Mouse (Mus musculus) spleen, adult 12 weeks (tissue): ENCODE results near the gene Mxd1.

ENCODE experiments used
- DNase-seq: peaks from one replicate; pipeline ENCODE4 v3.0.0; 2022; ENCODE audit warnings: low spot score

Mxd1 gene

GRCm38 (mm10) chr6:86646143-86646542 is 22.8 kb downstream of the Mxd1 start:
- DNase-seq = no peak

- DNase-seq = no peak
Observed at GRCm38 (mm10) chr6:86645551-86645950, 23.4 kb downstream of the Mxd1 start.

DNA sequence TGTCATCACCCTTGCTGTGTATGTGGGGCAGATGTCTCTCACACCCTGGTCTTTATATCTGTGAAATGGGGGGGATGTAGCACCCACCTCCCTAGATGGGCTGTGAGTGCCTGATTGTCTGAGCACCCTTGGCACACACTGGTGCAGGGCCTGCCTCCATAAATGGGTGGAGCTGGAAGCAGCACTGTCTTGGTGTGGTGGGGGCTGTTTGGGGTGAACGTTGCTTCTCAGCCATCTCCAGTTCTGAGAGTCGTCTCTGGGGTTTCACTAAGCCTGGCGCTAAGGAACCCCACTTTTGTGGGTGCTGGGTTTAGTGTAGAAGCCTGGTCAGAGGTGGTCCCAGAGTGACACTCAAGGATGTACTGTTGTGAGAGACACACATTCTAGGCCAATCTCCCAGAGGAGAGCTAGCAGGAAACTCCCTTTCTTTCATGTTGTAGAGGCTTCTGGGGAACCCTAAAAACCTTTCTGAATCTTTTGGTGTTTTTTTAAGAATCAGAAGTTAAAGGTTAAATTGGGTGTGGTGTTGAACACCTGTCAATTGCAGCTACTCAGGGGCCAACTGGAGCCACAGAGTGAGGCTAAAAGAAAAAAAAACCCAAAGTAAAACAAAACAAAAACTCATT is 24.1 kb downstream of the Mxd1 start:
- no peak for DNase-seq

GRCm38 (mm10) chr6:86641716-86642115 is 27.2 kb downstream of the Mxd1 start:
- no peak for DNase-seq

DNA sequence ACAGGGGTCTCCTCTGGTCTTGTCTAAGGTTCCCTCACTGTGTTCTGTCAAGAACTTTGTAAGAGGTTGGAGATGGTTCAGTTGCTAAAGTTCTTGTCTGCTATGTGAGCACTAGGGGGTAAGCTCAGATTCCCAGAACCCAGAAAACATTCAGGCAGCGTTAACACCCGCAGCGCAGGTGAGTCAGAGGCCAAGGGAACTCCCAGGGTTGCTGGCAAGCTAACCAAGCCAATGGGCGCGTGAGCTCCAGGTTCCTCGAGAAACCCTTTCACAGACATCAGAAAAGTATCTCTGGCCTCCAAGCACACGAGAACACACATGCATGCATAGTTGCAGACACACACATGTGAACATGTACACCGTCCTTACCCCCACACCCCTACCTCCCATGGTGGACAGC is 28.2 kb downstream of the Mxd1 start:
- DNase-seq = no peak

DNA sequence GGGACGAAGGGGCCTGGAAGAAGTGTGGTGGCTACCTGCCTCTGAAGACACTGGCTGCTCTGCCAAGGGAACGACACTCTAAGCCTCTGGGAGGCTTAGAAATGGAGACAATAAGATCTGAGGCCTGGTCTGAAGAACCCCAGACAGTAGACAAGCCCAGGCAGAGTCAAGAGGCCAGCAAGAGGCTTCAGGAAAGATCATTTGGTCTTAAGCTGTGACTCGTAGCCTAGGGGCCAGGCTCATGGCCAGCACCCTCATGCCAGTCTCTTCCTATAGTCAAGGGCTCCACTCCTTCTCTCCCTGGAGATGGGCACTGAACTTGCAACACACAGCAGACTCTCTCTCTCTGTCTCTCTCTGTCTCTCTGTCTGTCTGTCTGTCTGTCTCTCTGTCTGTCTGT is 28.8 kb downstream of the Mxd1 start:
- no peak for DNase-seq

DNA sequence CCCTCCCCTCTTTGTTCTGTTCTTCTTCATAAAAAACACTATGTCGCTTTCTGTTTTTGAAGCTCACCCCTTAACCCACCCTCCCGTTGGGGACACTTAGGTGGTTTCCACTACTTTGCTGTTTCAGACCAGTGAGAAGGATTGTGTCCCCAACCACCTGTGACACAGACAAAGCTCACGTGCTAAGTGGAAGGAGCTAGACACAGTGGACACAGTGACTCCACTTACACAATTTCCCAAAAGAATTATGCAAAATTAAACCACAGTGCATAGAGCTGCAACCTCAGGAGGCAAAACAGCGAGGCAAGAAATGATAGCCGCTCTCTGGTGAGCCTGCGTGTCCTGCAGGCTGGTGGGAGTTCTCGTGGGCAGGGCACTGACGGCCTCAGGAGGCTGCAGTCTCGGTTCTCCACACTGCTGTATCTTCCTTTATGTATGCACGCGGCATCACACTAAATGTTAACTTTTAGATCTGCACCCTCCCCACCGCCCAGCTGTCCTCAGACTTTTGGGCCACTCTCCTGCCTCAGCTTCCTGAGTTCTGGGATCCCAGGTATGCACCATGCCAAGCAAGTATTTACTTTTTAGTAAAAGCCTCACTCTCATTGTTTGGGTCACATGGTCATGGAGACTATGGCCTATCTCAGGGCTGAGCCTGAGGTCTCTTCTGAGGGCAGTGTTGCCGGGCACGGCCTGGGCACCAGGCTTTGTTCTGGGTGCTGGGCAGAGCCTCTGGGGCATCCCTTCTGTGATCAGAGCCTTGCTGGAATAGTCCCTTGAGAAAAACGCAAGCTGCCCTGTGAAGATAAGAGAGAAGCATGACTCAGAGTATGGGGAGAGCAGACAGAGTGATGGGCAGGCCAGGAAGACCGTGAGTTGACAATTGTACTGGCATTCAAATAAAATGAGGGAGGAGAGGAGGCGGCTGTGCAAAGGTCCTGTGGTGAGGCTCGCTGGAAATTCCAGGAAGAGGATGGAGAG is 29.5 kb downstream of the Mxd1 start:
- peak; percentile 71 for DNase-seq

- no peak for DNase-seq
Observed at GRCm38 (mm10) chr6:86638434-86638833, 30.5 kb downstream of the Mxd1 start.

- no peak for DNase-seq
Observed at GRCm38 (mm10) chr6:86637860-86638259, 31.1 kb downstream of the Mxd1 start.

DNA sequence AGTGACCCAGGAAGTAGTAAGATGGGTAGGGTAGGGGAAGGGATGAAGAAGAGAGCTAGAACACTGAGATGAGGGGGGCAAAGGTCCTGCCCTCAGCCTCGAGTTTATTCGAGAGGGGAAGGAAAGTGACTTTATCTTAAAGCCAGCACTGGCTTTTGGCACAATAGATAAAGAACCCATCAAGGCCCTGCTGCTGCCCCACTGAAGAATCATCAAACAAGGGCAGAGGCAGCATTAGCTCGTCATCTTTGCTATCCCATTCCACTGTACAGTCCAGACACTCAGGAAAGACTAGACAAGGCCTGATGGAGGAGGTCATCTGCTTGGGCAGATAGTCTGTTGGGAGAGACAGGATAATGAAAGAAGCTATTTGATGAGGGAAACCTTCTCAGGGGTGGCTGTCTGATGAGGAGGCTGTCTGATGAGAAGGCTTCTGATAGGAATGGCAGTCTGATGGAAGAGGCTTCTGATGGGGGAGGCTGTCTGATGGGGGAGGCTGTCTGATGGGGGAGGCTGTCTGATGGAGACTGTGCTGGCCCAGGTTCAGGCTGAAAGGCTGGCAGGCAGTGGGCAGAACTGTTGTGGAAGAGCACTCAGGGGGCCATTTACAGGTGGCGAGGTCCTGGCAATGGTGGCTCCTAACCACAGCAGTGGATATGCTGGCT is 31.7 kb downstream of the Mxd1 start:
- peak; percentile 49 for DNase-seq

DNA sequence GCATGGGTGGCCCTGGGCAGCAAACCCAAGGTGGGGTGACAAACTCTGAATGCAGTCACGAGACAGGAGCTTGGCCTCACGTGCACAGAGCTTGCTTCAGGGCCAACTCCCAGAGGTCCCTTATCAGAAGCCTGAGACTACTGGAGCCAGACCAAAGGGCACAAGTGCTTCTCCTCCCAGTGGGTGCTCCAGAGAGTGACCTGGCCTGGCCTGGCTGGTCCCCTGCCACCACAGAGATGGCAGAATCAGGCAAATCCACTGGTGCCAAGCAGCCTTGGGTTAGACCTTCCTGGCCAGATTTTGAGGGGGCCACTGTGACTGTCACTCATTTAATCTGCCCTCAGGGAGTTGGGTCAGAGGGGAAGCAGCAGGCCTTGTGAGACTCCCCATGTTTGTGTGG is 32.5 kb downstream of the Mxd1 start:
- DNase-seq = peak; percentile 50

DNA sequence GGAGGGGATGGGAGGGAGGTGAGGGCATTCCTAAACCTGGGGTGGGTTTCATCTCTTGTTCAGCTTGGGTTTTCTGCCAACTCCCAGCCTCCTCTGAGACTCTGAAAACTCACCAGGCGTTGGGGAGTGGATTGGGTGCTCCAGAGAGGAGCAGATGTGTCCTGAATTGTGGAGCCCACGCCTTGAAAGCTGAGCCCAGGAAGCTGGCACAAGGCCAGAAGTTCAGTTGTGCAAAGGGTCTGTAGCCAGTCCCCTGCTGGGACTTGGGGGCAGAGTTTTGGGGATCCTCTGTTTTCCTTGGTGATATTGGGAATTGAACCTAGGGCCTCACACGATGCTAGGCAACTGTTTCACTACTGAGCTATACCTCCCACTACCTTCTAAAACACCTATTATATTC is 38.8 kb downstream of the Mxd1 start:
- DNase-seq = no peak

- no peak for DNase-seq
Observed at GRCm38 (mm10) chr6:86627946-86628345, 41.0 kb downstream of the Mxd1 start, which contains the start of gene Asprv1. Gene Asprv1, plus strand, starts transcription at chr6:86628164.

DNA sequence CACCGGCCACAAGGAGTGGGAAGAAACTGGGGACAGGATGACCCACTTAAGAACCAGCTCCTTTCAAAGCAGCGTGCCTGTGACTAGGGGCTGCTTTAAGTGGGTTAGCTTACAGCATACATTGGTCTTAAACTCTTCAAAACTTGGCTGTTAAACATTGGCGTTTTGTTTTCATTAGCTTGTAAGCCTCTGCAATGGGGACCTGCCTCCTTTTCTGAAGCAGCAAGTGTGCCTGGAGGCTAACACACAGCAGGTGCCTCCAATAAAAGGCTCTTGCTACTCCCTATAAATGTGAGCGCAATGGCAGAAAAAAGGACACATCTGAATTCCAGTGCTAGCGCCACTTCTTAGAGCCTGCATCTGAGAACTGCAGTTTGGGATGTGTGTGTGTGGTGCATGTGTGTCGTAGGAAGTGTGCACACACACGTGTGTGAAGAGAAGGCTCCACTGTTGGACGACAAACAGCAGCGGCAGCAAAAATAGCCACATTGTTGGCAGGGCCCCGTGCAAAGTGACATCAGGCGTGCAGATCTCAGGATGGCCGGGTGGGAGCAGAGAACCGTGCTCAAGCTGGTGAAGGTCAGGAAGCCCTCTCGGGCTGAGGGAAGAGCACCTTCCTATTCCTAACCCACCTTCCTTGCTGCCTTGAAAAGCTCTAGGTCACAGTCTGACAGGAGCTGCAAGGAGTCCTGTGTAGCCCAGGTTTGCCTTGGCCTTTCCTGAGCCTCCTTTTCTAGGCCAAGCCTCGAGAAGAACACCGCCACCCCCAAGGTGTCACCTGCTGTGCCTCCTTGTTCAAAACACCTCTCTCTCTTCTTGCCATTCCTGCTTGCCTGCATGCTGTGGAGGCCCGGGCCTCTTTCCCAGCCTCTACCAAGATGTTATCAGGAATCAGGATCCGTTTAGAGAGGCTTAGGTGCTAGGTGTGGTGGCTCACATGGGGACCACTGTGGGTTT is 44.6 kb downstream of the Mxd1 start:
- DNase-seq = no peak

GRCm38 (mm10) chr6:86623201-86623600 is 45.8 kb downstream of the Mxd1 start:
- DNase-seq = no peak

- no peak for DNase-seq
Observed at GRCm38 (mm10) chr6:86615301-86615700, 53.7 kb downstream of the Mxd1 start.

DNA sequence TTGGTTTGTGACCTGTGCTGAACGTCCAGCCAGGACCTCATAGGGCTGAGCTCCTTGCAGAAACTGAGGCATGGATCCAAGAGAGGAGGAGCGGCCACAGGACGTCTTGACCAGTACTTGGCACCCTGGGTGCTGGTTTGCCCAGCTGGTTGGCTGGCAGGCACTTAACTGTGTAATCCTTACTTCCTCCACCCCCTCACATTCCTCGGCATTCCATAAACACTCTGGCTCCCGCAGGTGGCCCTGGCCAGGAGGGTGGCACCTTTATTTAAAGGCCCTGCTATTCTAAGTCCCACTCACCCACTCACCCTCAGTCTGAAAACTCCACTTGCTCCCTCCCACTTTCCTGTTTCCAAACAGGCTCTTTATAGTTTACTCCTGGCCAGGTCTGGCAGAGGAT is 58.2 kb downstream of the Mxd1 start:
- no peak for DNase-seq

- no peak for DNase-seq
Observed at GRCm38 (mm10) chr6:86609235-86609634, 59.7 kb downstream of the Mxd1 start.

DNA sequence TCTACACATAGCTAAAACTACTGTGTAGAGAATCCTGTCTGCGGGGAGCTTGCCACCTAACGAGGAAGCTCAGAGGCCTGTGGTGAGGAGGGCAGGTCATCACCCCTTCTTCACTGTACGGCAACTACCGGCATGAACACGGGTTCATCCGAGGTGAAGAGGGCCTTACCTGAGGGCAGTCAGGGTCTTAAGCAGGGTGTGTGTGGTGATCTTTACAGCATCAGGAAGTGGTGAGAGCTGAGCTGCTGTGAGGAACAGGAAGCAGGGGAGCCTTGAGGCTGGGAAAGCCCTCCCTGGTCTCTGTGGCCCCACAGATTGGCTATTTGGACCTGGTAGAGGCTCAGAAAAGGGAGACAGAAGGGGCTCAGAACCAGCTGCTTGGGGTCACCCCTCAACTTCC is 61.5 kb downstream of the Mxd1 start:
- peak; percentile 10 for DNase-seq

- no peak for DNase-seq
Observed at GRCm38 (mm10) chr6:86606289-86606688, 62.7 kb downstream of the Mxd1 start.

- DNase-seq = no peak
Observed at GRCm38 (mm10) chr6:86605260-86605659, 63.7 kb downstream of the Mxd1 start.
